Mouse (Mus musculus) testis, postnatal 10 days (tissue): ENCODE data around the gene Eif2b4.
A peak's percentile ranks its signal among the peaks of the same experiment; 100 is the strongest.

Source experiments
- DNase-seq: peaks from one replicate; pipeline ENCODE4 v3.0.0; 2021; ENCODE audit warnings: low spot score

The Eif2b4 gene

GRCm38 (mm10) chr5:31199893-31200292 is 6.7 kb upstream of the Eif2b4 start:
- DNase-seq, result no peak

GRCm38 (mm10) chr5:31199321-31199892 is 6.2 kb upstream of the Eif2b4 start:
- DNase-seq, result no peak

- no peak for DNase-seq
These were observed 5.5 kb upstream of the Eif2b4 start for GRCm38 (mm10) chr5:31198616-31199320.

- no peak for DNase-seq
These were observed 4.9 kb upstream of the Eif2b4 start for GRCm38 (mm10) chr5:31198170-31198569.

GRCm38 (mm10) chr5:31197072-31197471 is 3.8 kb upstream of the Eif2b4 start:
- no peak for DNase-seq

GRCm38 (mm10) chr5:31196207-31196606 is 3.0 kb upstream of the Eif2b4 start:
- DNase-seq, result no peak

- DNase-seq, result no peak
These were observed 2.4 kb upstream of the Eif2b4 start for GRCm38 (mm10) chr5:31195671-31196070.

- no peak for DNase-seq
These were observed 1.6 kb upstream of the Eif2b4 start for GRCm38 (mm10) chr5:31194486-31195485.

- no peak for DNase-seq
These were observed 526 bp upstream of the Eif2b4 start for GRCm38 (mm10) chr5:31193631-31194281.

GRCm38 (mm10) chr5:31192045-31192938 is 938 bp downstream of the Eif2b4 start:
- peak; percentile 92 for DNase-seq

GRCm38 (mm10) chr5:31190201-31190600 is 3.0 kb downstream of the Eif2b4 start:
- no peak for DNase-seq

- no peak for DNase-seq
These were observed 4.9 kb downstream of the Eif2b4 start for GRCm38 (mm10) chr5:31188223-31188840.

GRCm38 (mm10) chr5:31183678-31184077 is 9.6 kb downstream of the Eif2b4 start:
- no peak for DNase-seq

GRCm38 (mm10) chr5:31181183-31181770 is 12.0 kb downstream of the Eif2b4 start:
- no peak for DNase-seq

GRCm38 (mm10) chr5:31179766-31180630 is 13.2 kb downstream of the Eif2b4 start, which contains the start of the genes Gm29609 and Gtf3c2:
TSS of gene Gm29609 (minus strand) at chr5:31179911.
TSS of gene Gtf3c2 (minus strand) at chr5:31180144.
- DNase-seq, result peak; percentile 97

GRCm38 (mm10) chr5:31179301-31179765 is 13.9 kb downstream of the Eif2b4 start:
- no peak for DNase-seq

GRCm38 (mm10) chr5:31168630-31169029 is 24.6 kb downstream of the Eif2b4 start:
- DNase-seq, result no peak

- no peak for DNase-seq
These were observed 28.4 kb downstream of the Eif2b4 start for GRCm38 (mm10) chr5:31164878-31165277.

GRCm38 (mm10) chr5:31162462-31162861 is 30.8 kb downstream of the Eif2b4 start:
- DNase-seq, result no peak
